25 mouse cellular contexts compared by ENCODE assay signal in genomic region chr12:111048201-111048600, GRCm38 (mm10).
"Had no signal": no experiment of that assay in that cellular context is flagged by ENCODE, and none has a peak within 500 bp of the region (broad histone marks: within the 10 kb centered on the region; RNA-seq: fewer than 3 reads in every experiment).

No protein-coding gene starts in this region.

- DNase-seq: gastrocnemius, adult 2 months; gastrocnemius, postnatal 10 days; gastrocnemius, postnatal 25 days; heart, adult 18-20 months; heart, postnatal 10 days; heart, postnatal 4 days; kidney, adult 18-20 months; kidney, adult 8-10 months; kidney, postnatal 14 days; kidney, postnatal 36 days; layer of hippocampus, adult 9-11 months; layer of hippocampus, postnatal 36 days; liver had no signal

- H3K4me3 ChIP-seq: gastrocnemius, adult 2 months; heart, embryonic 10.5 days; heart, embryonic 12.5 days; hindbrain, embryonic 10.5 days; hindbrain, embryonic 12.5 days; intestine, embryonic 15.5 days; limb, embryonic 10.5 days; limb, embryonic 12.5 days; liver, embryonic 12.5 days had no signal

- H3K4me1 ChIP-seq: heart, embryonic 10.5 days; hindbrain, embryonic 12.5 days had no signal

- H3K27ac ChIP-seq: gastrocnemius, adult 2 months; heart, embryonic 10.5 days; hindbrain, embryonic 10.5 days; hindbrain, embryonic 12.5 days; hindbrain, embryonic 14.5 days; intestine, embryonic 15.5 days; kidney, postnatal 0 days; limb, embryonic 10.5 days; limb, embryonic 12.5 days; liver, embryonic 12.5 days had no signal

- ATAC-seq: hindbrain, embryonic 16.5 days; intestine, embryonic 15.5 days; intestine, postnatal 0 days; liver, embryonic 12.5 days had no signal

- H3K27me3 ChIP-seq: heart, embryonic 12.5 days; hindbrain, embryonic 12.5 days; intestine, embryonic 15.5 days; limb, embryonic 12.5 days; liver, embryonic 12.5 days had no signal

- H3K9ac ChIP-seq: heart, embryonic 12.5 days; hindbrain, embryonic 12.5 days; hindbrain, embryonic 14.5 days; intestine, embryonic 15.5 days; limb, embryonic 12.5 days; liver, embryonic 12.5 days had no signal

- H3K9me3 ChIP-seq: heart, embryonic 10.5 days; heart, embryonic 12.5 days; hindbrain, embryonic 10.5 days; hindbrain, embryonic 12.5 days; intestine, embryonic 15.5 days; limb, embryonic 10.5 days; limb, embryonic 12.5 days; liver, embryonic 12.5 days had no signal

- H3K4me2 ChIP-seq: heart, embryonic 12.5 days; hindbrain, embryonic 12.5 days; hindbrain, embryonic 14.5 days; intestine, embryonic 15.5 days; limb, embryonic 12.5 days; liver, embryonic 12.5 days had no signal
